Mouse (Mus musculus) frontal cortex, postnatal 25 days (tissue): ENCODE data around the gene Mpdz.
A peak's percentile ranks its signal among the peaks of the same experiment; 100 is the strongest.

Experiments
- DNase-seq, 2 experiments: peaks; one replicate each; pipeline ENCODE4 v3.0.0; 2022; ENCODE audit warnings: low spot score in 2 of 2

Mpdz gene

GRCm38 (mm10) chr4:81392869-81393268, 49.7 kb downstream of the Mpdz start:
- no peak for DNase-seq

GRCm38 (mm10) chr4:81389263-81389662, 53.4 kb downstream of the Mpdz start:
- no peak for DNase-seq

GRCm38 (mm10) chr4:81387644-81388043, 55.0 kb downstream of the Mpdz start:
- DNase-seq, result no peak

- no peak for DNase-seq
Observed at GRCm38 (mm10) chr4:81372355-81372754, 70.3 kb downstream of the Mpdz start.

- DNase-seq, result no peak
Observed at GRCm38 (mm10) chr4:81351368-81351767, 91.2 kb downstream of the Mpdz start.

- no peak for DNase-seq
Observed at GRCm38 (mm10) chr4:81348646-81349045, 94.0 kb downstream of the Mpdz start.

- DNase-seq, result no peak
Observed at GRCm38 (mm10) chr4:81345141-81345540, 97.5 kb downstream of the Mpdz start.

GRCm38 (mm10) chr4:81333628-81333991, 109.0 kb downstream of the Mpdz start:
- DNase-seq, result no peak

- peak in 1 of 2 experiments; percentile 13 for DNase-seq
Observed at GRCm38 (mm10) chr4:81332901-81333627, 109.6 kb downstream of the Mpdz start.

GRCm38 (mm10) chr4:81332439-81332841, 110.2 kb downstream of the Mpdz start:
- no peak for DNase-seq

GRCm38 (mm10) chr4:81327694-81328093, 114.9 kb downstream of the Mpdz start:
- no peak for DNase-seq

GRCm38 (mm10) chr4:81323853-81324252, 118.8 kb downstream of the Mpdz start:
- DNase-seq, result no peak

GRCm38 (mm10) chr4:81322232-81322631, 120.4 kb downstream of the Mpdz start:
- no peak for DNase-seq

GRCm38 (mm10) chr4:81314618-81315017, 128.0 kb downstream of the Mpdz start:
- DNase-seq, result no peak

GRCm38 (mm10) chr4:81313246-81313645, 129.4 kb downstream of the Mpdz start:
- DNase-seq, result no peak

- DNase-seq, result no peak
Observed at GRCm38 (mm10) chr4:81310168-81310474, 132.5 kb downstream of the Mpdz start.

- no peak for DNase-seq
Observed at GRCm38 (mm10) chr4:81309473-81310167, 133.0 kb downstream of the Mpdz start.

- no peak for DNase-seq
Observed at GRCm38 (mm10) chr4:81307596-81308265, 134.9 kb downstream of the Mpdz start.

- DNase-seq, result no peak
Observed at GRCm38 (mm10) chr4:81302056-81302455, 140.6 kb downstream of the Mpdz start.

GRCm38 (mm10) chr4:81298384-81298783, 144.2 kb downstream of the Mpdz start:
- DNase-seq, result no peak

- no peak for DNase-seq
Observed at GRCm38 (mm10) chr4:81293309-81293708, 149.3 kb downstream of the Mpdz start.

GRCm38 (mm10) chr4:81285564-81285963, 157.1 kb downstream of the Mpdz start:
- DNase-seq, result no peak

GRCm38 (mm10) chr4:81283611-81284010, 159.0 kb downstream of the Mpdz start:
- DNase-seq, result no peak
